Mouse (Mus musculus): ENCODE measurements around the gene Nptxr.

The Nptxr gene

DNA sequence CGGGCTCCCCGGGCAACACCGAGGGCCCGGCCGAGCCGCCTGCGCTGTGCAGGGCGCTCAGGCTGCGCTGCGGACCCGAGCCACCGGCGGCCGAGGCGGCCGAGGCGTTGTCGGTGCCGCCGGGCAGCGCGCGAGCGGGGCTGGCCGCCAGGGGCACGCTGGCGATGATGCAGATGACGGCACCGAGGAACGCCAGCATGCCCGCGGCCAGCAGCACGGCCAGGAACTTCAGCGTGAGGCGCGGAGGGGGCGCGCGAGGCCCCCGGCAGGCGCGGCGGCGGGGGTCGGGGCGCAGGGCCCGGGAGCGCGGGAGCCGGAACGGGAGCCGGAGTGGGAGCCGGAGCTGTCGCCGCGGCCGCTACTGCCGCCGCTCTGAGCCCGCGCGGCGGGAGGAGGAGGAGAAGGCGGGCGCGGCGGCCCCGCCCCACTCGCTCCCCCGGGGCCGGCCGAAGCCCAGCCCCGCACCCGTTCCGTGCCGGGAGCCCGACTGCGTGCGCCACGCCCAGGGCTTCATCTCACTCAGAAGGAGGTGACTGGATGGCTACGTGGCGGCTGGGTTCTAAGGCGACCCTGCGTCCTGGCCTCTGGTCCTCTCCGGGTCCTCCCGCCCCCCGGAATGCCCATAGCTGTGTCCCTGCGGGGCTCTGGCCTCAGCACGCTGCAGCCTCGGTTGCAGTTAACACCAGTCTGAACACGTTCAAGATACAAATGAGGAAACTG, at the start of gene Nptxr:
Gene Nptxr, minus strand, starts transcription at position 415 of the 720 bp plus-strand sequence.
- in situ Hi-C loops (cut with MboI; ENCODE audit: unreplicated experiment in 2 of 2) = no loop called here

DNA sequence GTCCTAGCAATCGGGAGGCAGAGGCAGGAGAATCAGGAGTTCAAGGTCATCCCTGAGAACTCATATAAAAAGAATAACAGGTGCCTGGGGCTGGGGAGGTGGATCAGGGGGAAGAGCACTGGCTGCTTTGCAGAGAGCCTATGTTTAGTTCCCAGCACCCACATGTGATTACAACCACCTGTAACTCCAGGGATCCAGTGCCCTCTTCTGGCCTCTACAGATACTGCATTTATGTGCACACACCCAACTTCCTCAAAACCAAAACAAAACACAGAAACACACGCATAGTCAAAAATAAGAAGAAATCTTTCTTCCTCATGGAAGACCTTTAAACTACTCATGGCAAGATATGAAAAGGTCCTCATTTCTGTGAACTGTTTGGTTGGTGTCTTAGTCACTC, 45.6 kb upstream of the Nptxr start:
- in situ Hi-C loops (cut with MboI; ENCODE audit: unreplicated experiment in 2 of 2) = no loop called here

DNA sequence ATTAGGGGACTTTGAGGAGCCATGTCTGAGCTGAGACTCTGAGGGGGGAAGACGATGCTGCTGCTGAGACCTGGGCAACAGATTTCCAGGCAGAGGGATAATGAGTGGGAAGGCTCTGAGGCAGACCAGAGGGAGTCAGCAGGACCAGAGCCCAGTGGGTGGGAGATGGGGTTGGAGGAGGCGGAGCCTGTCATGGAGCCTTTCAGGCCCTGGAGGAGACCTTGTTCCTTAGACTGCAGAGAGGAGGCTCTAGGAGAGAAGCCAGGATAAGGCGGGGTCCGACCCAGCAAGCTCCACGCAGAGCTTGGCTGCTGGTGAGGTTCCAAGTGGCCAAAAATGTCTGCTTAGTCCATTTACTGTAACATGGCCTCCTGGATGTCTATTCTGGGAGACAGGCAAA, 42.5 kb upstream of the Nptxr start:
- in situ Hi-C loops (cut with MboI; ENCODE audit: unreplicated experiment in 2 of 2) = no loop called here

DNA sequence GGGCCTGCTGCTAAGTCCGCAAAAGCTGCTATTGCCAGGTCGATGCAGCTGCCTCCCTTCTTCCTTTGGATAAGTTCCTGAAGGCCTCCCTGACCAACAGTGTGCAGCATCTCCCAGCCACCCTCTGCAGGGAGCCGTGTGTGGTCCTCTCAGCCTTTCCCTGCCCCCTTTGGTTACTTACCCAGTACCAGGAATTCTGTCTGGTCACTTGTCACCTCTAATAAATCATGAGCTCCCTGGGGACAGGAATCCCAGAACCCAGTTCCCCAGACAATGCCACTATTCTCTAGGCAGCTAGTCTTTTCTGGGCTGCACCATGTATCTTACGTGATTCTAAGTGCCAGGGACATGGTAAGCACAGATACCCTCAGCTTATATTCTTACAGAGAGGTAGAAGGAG, 41.4 kb upstream of the Nptxr start:
- in situ Hi-C loops (cut with MboI; ENCODE audit: unreplicated experiment in 2 of 2) = no loop called here

DNA sequence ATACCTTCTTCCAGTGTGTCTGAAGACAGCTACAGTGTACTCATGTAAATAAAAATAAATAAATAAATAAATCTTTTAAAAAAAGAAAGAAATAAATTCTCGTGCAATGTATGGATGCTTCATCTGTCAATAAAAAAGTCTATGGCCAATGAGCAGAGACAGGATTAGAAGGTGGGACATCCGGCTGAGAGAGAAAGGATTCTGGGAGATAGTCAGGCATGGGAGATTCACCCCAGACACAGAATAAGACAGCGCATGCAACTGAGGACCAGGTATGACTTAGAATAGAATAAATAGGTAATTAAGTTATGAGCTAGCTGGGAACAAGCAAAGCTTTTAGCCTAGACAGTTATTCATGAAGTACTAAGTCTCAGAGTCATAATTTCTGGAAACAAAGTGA, 38.4 kb upstream of the Nptxr start:
- in situ Hi-C loops (cut with MboI; ENCODE audit: unreplicated experiment in 2 of 2) = no loop called here

DNA sequence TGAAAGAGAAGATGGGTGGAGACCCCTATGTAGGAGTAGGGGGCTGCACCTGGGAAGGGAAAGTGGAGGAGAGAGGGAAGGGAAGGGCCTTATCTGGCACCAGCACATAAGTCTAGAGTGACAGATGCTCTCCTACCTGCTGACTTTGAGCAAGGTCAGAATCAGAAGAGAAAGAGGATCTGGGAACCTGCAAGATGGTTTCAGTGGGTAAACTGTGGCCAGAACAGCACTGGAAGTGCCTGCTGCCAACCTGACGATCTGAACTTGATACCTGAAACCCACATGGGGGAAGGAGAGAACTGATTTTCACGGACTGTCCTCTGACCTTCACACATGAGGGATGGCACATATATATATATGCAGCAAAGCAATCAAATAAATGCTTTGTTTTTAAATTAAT, 35.7 kb upstream of the Nptxr start:
- in situ Hi-C loops (cut with MboI; ENCODE audit: unreplicated experiment in 2 of 2) = no loop called here

DNA sequence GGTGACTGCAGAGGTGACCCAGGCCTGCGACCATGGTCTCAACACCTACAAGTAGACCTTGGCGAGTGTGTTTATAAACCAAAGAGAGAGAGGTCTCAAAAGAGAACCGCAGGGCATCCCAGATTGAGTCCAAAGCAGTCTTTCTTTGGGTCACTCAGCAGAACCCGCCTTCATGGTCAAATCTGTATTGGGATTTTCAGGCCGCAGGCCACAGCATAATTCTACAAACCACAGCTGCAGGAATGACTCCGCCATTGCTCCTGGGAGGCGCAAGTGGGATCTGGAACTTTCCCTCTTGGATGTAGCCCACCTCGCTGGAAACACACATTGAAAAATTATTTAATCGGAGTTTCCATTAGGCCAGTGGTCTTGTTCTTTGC, 30.3 kb upstream of the Nptxr start:
- in situ Hi-C loops (cut with MboI; ENCODE audit: unreplicated experiment in 2 of 2) = loop anchor here (5.0 kb wide), 5 partner anchors 47 to 242 kb away; partner anchors contain the start of gene Apobec3 (in 1 of the 2)

DNA sequence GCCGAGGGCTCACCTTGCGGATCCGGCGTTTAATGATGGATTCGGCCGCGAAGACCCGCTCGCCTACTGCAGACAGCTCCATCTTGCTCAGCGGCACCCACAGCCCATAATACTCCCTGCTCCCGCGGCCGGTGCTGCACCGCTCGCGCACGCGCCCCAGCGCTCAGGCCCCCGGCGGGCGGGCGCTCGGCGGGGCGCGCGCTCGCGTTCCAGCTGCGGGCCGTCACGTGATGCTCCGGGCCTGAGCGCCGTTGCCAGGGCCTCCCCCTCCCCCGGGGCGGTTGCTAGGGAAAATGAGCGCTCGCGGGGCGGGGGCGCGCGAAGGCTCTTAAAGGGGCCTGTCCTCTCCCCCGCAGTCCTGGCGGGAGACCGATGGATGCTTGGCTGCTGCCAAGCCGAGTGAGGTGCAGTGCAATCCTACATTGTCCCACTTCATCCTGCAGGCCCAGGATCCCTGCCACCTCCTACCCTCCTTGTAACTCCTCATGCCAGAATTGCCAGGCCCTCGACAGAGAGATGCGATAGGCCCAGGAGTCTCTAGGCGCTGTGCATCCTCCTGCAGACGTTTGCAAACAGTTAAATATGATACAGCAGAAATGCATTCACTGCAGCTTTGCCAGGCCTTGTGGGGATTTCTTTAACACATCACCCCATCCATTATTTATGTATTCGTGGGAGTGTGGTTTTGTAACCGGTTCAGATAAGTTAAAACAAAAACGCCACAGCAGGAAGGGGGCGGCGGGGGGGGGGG, 29.7 kb upstream of the Nptxr start, which contains the start of the genes Npcd and Cbx6:
Gene Npcd, minus strand, starts transcription at position 108 of the 751 bp plus-strand sequence.
Gene Cbx6, minus strand, starts transcription at position 559 of the 751 bp plus-strand sequence.
- in situ Hi-C loops (cut with MboI; ENCODE audit: unreplicated experiment in 2 of 2) = loop anchor here (5.0 kb wide), 5 partner anchors 48 to 243 kb away; partner anchors contain the start of gene Apobec3 (in 1 of the 2)

DNA sequence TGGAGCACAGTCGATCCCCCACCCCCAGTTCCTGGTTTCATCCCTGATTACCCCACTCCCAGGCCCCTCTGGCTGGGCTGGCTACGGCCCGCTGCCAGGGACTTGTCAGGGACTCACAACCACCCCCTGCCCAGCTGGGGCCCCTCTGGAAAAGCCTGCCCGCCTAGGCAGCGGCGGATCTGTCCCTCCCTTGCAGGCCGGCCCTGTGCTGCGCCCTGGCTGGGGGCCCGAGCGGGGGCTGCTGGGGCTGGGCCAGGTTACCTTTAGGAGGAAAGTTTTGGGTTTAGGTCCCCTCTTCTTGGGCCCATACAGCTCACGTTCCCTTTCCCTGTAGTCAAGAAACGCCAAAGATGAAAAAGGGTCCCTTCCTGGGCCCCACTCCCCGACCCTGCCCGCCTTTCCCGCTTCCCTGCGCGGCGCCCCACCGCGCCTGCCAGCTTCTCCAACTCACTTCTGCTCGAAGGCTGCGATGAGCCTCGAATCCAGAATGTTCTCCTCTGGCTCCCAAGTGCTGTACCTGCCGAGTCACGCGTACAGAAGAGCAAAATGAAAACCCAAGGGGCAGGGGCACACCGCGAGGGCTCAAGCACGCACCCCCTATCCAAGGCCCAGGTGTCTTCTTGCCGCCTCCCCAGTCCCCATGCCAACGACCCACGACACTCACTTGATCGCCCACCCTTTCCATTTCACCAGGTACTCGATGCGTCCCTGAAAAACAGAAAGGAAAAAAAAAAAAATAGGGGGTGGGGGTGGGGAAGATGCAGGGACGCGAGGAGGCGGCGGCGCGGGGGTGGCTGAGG, 28.9 kb upstream of the Nptxr start:
- in situ Hi-C loops (cut with MboI; ENCODE audit: unreplicated experiment in 2 of 2) = loop anchor here (5.0 kb wide), 5 partner anchors 49 to 244 kb away; partner anchors contain the start of gene Apobec3 (in 1 of the 2)

DNA sequence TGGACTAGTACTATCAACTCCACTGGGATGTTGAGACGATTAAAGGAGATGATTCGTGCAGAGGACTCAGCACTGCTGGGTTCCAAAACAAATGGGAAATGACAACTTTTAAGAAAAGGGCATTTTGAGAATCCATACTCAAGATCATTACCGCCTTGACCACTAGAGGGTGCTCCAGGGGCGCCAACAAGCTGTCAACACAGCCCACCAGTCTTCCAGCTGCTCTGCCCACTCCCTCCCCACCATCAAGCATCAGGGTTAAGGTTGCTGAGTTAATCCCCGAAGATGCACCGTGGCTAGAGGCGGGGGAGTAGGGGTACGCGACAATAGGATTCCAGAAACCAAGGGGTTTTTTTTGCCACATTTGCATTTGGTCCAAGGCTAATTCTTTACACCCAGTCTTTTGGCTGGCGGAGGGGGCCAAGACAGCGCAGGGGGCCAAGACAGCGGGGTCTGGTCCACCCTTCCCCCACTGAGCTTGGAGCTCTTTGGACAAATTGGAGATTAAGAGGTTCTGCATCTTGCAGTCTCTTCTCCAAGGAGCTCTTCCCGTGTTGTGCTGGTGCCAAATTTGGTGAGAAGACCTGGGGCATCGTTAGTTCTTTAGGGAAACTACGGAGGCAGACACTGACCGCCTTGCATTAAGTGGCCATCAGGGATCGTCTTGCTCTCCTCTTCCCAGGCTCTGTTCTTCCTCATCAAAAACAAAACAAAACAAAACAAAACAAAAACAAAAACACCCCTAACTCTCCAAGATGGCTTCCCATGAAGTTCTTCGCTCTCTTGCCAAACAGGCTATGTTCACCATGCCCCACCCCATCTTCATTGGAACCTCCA, 27.7 kb upstream of the Nptxr start:
- in situ Hi-C loops (cut with MboI; ENCODE audit: unreplicated experiment in 2 of 2) = loop anchor here (5.0 kb wide), 5 partner anchors 50 to 245 kb away; partner anchors contain the start of gene Apobec3 (in 1 of the 2)

DNA sequence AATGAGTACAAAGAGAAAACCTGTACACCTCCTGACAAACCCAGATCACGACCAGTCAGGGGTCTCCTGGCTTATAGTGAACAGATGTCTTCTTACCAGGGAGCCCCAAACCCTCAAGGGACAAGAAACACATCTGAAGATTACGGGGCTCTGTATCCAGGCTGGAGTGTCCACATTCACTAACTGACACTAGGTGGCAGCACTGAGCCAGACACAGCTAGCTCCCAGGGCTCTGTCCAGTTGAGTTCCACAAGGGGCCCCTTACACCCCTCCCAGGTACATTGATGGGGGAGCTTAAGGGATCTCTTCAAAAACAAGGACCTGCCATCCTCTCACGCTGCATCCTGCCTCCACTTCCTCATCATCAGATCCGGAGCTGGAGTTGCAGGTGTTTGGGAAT, 25.8 kb upstream of the Nptxr start:
- in situ Hi-C loops (cut with MboI; ENCODE audit: unreplicated experiment in 2 of 2) = loop anchor here (5.0 kb wide), 5 partner anchors 52 to 247 kb away; partner anchors contain the start of gene Apobec3 (in 1 of the 2)

DNA sequence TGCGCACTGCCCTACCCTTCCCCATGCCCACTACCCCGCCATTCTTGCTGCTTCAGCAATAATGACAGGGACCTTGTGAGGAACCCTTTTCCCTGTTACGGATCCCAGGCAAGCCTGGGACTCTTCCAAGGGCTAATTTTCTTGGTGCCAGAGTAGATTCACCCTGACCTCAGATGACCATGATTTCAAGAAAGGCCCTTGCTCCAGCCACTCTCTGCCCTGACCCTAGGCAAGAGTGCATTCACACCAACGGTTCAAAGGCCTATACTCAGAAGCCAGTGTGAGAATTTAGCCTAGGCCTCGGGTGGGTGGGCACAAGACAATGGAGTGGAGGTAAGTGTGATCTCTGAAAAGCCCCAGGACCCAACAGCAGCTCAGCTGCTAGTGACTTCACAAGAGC, 24.9 kb upstream of the Nptxr start:
- in situ Hi-C loops (cut with MboI; ENCODE audit: unreplicated experiment in 2 of 2) = no loop called here

DNA sequence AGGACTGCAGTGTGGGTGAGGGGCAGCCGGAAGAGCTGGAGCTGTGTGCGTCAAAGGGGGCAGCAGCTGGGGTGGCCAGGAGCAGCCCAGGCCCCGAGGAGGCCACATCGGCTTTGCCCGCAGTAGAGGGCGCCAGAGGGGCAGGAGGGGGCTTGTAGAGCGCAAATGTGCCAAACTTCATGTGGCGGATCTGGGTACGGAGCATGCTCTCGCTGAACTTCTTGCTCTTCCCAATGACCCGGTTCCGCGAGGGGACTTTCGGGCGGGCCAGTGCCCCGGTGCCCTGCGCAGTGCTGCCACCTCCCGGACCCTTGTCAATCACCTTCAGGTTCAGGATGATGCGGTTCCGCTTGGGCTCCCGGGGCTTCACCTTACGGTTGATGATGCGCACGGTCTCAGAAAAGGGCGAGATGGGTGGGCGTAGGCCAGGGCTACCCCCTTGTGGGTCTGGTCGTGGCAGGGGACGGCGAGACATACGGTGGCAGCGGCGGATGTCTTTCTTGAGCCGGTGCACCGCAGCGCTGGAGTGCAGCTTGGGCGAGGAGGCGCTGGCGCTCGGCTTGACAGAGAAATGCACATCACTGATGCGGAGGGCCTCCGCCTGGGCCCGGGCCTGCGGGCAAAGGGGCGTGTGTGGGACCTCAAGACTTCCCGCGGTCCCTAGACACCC, 23.9 kb upstream of the Nptxr start:
- in situ Hi-C loops (cut with MboI; ENCODE audit: unreplicated experiment in 2 of 2) = no loop called here

DNA sequence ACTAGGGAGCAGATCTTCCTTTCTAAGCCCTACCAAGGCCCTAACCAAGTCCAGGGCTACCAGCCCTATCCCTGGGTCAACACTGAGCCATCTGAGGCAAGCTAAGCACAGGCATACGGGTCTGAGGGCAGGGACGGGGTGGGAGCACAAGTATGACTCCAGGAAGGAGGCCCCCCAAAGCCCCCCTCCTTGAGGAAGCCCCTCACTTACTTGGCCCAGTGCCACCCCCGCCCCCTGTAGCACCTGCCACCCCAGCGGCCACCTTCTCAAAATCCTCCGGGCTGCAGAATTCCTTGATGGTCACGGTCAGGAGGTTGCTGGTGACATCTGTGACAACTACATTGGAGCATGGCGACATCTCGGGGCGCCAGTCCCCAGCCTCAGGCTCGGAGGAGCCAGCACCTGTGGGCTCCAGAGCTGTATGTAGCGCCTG, 23.2 kb upstream of the Nptxr start:
- in situ Hi-C loops (cut with MboI; ENCODE audit: unreplicated experiment in 2 of 2) = no loop called here

DNA sequence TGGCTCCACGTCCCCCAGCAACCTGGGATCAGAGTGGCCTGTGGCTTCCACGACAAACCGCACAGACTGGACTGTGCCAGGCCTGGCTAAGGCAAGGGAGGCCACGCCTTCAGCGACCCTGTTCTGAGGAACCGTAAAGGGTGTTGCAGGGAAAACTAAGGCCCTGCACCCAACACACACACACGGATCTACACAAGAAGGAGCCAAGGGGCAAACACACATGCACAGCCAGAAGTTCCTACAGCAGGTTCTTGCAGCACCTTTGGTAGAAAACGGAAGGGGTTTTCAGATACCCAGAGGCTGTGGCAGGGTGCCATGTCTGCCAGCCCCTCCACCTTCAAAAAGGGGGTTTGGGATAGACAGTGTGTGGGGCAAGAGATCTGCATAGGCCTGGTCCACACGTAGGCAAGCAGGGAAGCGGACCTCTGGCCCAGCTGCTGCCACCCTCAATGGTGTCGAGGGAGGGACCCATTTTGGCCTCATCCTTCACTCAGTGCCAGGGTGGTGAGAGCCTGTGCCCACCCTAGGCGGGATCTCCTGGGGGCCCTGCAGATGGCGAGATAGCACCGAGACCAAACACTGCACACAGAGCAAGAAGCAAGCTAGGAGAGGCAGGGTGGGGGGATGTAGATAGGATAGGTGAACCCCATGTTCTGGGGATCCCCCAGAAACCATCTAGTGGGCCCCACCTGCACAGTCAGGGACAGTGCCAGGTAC, 22.7 kb upstream of the Nptxr start:
- in situ Hi-C loops (cut with MboI; ENCODE audit: unreplicated experiment in 2 of 2) = no loop called here

DNA sequence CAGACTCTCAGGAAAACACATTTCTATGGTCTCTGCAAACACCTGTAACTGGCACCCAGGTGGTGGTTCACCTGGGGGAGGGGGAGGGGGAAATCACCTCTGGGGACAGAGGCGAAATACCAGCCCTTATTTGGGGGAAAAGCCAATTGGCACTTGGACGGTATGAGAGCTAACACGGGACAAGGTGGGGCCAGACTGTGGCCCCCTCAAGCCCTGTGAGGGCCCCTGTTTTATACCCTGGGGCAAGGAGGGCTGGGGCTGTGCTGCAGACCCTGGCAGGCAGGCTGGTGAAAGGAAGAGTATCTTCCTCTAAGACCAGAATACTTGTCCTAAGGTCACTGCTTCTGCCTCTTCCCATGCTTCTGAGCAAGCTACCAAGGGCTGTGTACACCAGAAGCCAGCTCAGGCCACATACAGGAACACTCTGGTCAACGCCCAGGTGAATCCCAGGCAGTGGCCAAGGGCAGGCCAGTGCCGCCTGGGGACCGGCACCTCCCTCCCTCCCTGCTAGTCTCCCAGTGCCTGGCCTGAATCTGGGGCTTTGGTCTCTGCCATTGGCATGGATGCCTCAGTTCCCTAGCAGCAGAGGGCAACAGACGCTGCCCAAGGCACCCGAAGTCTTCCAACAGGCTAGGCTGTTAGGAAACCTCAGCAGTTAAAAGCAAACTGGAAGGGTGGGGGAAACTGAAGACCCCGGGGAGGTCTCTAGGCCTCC, 21.8 kb upstream of the Nptxr start:
- in situ Hi-C loops (cut with MboI; ENCODE audit: unreplicated experiment in 2 of 2) = no loop called here

DNA sequence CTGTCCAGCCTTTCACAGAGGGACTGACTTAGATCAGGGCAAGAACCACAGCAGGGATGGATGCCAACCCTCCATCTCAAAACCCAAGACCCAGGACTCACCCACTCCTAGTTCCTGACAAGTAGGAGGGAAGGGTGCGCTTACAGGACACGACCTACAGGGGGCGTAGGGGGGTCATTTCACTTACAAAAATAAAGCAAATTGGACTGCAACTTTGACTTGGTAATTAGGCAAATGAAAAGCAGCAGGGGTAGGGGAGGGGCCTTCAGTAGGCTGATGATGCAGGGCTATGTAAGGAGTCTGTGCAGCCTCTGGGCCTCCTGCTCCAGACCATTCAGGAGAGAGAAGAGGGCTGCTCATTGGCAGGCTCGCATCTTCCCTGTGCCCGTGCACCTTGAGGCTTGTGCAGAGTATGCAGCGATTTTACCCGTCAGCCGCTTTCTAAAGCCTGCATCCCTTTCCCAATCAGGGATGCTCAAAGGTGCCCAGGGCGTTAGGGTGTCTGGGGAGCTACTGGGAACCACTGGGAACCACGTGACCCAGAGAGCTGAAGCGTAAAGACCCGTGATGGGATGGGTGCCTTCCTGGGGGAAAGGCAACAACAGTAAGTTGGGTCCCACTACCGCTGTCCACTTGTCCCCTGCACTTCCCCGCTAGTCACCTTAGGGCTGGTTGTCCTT, 20.7 kb upstream of the Nptxr start:
- in situ Hi-C loops (cut with MboI; ENCODE audit: unreplicated experiment in 2 of 2) = no loop called here

All from v-Abl transformed pro-B cells (cell line).